Mouse (Mus musculus) 3T3-L1 (cell line): ENCODE measurements around the gene Slc7a10.
A peak's percentile ranks its signal among the peaks of the same experiment; 100 is the strongest.

ENCODE experiments used
- DNase-seq: peaks from one replicate; pipeline ENCODE4 v3.0.0-alpha.2; 2015; ENCODE audit warnings: low read depth, low spot score

Gene Slc7a10

DNA sequence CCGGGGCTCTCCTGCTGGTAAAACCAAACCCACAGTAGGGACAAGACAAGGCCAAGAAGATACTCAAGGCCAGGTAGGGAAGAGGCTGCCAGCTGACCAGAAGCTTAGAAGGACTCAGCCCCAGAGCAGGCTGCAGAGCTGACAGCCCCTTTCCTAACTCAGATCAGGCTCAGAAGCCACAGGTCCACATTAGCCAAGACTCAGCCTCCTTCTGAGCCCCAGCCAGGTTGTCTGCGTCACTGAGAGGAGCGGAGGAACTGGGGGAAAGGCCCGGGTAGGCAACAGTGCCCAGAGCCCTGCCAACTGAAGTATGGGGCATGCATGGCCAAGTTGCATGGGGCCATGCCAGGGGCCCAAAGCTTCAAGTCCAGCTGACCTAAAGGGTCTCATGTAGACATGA is 13.7 kb upstream of the Slc7a10 start:
- peak; percentile 5 for DNase-seq

DNA sequence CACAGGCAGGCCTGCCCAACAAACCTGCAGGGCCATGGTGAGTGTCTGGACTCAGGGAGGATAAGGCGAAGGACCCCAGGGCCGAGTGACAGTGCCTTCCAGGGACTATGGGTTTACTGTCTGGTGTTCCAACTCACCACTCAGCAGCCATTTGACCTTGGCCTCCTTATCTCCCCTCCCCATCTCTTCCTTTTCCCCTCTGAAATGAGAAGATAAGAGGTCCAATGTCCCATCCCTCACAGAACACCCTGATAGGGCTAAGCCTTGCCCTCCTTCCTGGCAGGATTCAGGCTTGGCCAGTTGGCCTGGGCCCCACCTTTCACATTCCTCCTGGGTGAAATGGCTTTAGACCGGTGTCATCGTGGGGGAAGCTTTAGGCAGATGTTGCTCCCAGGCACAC is 10.7 kb upstream of the Slc7a10 start:
- no peak for DNase-seq

DNA sequence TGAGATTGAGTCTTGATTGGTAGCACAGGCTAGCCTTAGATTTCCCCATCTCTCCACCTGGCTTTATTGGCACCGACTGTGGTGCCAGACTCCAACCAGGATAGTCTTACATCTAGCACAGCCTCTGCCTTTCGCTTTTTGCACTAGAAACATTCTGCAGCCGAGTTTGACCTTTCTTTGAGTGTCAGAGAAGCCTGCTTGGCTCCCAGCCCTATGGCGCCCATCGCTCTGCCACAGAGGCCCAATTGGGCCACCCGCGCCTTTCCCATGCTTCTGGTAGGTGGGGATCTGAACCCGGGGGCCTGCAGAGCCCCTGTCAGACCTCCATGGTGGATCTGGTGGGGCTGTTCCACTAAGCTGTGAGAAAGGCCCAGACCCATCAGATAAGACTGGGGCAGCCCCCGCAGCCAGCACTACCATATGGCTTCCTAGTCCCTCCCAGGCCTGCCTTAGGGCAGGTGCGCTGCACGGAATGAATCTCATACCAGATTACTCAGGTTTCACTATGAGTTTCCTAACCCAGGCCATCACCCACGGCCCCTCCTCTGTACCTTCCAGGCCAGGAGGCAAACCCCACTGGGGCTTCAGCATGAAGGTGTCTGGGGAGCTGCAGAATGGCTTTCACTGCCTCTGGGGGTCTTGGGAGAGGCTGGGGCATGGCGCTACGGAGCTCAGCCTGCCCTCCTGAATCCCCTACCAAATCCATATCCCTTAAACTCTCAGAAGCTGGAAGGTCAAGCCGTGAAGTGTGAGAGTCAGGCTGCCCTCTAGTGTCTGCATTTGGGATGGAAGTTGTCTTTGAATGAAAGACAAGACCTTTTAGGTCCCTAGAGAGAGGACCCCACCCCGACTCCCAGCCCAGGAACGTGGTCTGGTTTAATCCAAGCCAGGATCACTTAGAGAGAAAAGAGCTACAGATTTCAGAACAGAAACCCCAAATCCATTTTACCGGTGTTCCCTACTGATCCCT is 9.5 kb upstream of the Slc7a10 start:
- DNase-seq, result peak; percentile 50

GRCm38 (mm10) chr7:35184833-35185724 is 1.1 kb upstream of the Slc7a10 start:
- no peak for DNase-seq

DNA sequence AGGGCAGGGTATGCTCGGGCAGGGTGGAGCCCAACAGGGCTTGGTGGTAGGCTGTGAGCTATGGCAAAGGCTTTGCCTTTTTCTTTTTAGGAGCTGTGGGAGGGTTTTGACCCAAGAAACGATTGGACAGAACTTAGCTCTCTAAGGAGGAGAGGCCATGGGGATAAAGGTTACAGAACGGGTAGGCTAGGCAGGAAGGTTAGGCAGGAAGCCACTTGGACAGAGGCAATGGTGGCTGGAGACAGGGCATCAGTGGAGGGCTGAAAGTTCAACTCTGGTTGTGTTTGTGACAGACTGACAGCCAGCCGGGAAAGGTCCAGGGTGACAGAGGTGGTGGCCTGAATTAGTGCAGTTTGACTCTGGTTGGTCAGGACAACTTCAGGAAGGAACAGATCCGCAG is 3.5 kb downstream of the Slc7a10 start:
- DNase-seq, result no peak

DNA sequence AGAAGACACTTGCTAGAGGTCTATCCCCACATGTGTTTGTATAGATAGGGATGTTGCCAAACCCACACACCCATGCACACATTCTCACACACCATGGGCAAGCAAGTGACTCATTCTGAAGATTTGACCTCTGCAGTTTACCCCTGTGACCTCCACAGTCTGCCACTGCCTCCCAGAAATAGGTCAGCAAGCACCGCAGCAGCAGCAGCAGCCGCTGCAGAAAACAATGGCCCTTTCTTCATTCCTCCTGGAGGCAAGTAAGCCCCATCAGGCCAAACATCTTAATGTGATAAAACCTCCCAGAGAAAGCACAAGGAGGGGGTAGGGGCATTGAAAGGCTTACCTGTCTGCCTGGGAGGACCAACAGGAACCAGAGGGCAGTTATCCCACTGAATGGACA is 5.1 kb downstream of the Slc7a10 start:
- DNase-seq, result peak; percentile 9

- DNase-seq, result no peak
Measured at GRCm38 (mm10) chr7:35197022-35197421, 10.8 kb downstream of the Slc7a10 start.

DNA sequence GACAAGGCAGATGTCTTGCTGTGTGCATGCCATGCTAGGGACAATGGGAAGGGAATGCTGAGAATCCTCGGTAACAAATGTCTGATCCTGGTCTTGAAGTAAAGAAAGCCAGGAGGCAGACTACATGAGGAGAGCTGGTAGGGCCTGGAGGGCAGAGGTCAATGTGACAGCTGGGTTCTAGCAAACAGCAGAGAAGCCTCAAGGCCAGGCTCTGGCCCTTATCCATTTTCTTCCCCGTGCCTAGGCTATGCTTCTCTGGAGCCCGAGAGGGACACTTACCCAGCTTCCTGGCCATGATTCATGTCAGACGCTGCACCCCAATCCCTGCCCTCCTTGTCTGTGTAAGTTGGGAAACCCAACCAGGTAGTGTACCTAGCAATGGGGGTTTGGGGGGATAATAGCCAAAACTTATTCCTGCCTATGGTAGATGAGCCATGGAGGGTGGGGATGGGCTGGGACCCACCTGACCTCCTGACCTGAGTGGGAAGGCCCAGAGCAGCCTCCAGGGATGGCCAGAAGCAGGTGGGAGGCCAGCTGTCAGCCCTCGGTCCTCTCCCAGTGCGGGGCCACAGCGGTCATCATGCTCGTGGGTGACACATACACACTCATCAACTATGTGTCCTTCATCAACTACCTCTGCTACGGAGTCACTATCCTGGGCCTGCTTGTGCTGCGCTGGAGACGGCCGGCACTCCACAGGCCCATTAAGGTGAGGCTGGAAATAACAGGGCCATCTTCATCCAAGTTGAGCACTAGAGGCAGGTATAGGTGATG is 13.0 kb downstream of the Slc7a10 start:
- DNase-seq, result no peak

DNA sequence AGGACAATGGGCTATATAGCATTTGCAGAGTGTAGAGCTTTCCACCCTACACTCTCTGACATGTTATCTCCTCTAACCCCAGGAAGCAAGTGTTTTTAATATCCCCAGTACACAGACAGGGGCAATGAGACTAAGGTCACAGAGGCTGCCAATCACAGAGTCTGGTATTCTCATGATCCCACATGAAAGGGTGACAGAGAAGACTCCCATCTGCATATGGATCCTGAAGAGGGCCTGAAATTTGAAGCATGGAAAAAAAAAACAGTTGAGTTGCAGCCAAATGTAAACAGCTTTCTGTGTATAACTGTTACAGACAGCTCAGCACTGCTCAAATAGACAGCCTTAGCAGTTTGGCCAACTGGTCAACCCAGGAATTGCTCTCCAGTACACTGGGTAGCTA is 13.6 kb downstream of the Slc7a10 start:
- no peak for DNase-seq

GRCm38 (mm10) chr7:35211791-35212190 is 25.6 kb downstream of the Slc7a10 start:
- DNase-seq, result no peak

DNA sequence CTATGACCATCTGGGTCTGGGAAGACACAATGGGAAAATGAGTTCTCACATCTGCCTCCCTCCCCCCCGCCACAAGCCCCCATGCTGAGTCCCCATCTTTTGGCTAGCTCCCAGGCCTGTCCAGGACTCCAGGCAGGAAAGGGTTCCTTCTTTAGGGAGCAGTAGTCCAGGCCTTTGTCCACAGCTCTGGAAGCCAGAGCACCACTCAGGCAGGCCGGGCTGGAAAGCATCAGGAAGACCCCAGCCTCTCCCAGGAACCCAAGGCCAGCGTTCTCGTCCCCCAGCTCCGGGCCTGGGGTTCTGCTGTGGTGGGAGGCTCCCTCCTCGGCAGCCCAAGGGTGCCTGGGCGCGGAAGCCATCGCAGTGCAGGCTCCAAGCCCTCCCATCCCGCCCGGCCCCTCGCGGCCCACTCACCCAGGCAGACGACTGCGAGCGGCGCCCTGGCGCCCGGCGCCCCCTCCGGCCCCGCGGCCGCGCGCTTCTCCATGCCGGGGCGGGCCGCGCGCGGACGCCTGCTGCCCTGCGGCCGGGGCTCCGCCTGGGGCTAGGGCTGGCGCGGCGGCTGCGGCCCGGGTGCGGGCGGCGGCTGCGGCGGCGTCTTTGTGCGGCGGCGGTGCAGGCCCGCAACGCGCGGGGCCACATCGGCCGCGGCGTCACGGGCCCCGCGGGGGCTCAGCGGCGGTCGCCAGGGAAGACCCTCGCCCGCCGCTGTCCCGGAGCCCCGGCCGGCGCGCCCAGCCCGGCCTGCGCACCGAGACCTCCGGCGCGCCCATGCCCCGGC is 28.4 kb downstream of the Slc7a10 start:
- DNase-seq, result no peak

- no peak for DNase-seq
Measured at GRCm38 (mm10) chr7:35215225-35215624, 29.0 kb downstream of the Slc7a10 start, which contains the start of gene Lrp3. Lrp3 (minus strand) TSS chr7:35215498.

GRCm38 (mm10) chr7:35215731-35216130 is 29.5 kb downstream of the Slc7a10 start:
- DNase-seq, result no peak

DNA sequence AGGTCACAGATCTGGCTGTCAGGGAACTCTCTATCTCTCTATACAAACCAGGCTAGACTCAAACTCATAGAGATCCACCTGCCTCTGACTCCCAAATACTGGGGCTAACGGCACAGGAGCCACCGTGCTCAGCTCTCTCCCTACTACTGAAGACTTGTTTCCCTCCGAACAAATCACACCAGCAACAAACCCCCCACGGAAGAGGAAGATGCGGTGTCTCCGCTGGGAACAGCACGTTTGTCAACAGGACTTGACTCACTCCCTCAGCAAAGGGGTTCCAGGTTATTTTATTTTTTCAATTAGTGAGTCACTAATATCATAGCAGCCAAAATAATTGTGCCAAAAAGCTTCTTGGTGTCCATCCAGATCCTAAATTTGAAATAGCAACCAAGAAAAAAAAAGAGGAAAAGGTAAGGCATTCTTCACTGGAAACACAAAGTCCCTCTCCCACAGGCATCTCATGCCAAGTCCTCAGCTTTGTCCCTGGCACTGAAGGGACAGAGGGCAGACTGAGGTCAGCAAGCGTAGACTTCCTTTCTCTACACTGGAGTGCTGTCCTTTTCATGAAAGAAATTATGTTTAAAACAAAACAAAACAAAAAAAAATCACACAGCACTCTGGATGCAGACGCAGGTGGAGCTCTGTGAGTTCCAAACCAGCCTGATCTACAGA is 34.6 kb downstream of the Slc7a10 start:
- no peak for DNase-seq

DNA sequence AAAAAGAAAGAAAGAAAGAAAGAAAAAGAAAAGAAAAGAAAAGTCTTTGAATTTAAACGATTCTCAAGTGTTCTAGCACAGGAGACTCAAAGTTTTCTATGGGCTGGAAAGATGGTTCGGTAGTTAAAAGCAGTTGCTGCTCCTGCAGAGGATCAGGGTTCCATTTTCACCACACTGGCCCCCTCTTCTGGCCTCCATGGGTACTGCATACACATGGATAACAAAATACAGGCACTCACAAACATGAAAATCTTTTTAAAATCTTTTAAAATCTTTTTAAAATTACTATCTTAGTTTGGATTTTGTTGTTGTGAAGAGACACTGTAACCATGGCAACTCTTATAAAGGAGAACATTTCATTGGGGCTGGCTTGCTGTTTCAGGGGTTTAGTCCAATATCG is 44.1 kb downstream of the Slc7a10 start:
- DNase-seq, result peak; percentile 27

- DNase-seq, result no peak
Measured at GRCm38 (mm10) chr7:35232796-35233455, 46.7 kb downstream of the Slc7a10 start.

DNA sequence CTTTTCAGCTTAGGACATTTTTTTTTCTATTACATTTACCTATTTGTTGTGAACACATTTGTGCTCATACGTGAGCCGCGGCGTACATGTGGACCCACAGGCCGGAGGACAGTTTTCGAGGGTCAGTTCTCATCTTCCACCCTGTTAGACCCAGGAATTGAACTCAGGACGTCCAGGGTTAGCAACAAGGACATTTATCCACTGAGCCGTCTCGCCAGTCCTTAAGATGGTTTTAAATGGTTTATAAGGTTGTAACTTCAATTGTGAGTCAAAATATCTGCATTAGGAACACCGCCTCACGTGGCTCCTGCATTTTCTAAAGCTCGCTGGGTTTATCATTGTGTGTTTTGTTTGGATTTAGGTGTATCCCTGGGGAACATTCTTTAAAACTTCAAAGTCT is 47.7 kb downstream of the Slc7a10 start:
- no peak for DNase-seq

- DNase-seq, result peak; percentile 94
Measured at GRCm38 (mm10) chr7:35234361-35235245, 48.4 kb downstream of the Slc7a10 start.

DNA sequence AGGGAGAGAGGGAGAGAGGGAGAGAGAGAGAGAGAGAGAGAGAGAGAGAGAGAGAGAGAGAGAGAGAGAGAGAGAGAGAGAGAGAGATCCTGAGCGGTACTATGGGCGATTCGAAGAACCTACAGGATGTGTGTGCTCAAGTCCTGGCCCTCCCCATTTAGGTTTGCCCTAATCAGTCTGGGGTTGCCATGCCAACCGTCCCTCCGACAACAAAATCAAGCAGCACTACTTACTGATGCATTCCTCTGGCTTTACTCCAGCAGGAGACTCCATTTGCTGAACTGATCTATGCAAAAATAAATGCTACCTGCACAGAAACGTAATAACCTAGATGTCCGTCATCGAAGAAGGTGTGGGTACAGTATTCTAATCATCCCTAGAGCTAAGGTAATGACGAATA is 49.1 kb downstream of the Slc7a10 start:
- DNase-seq, result peak; percentile 80
